Mouse (Mus musculus) stomach, embryonic 14.5 days (tissue): ENCODE data around the gene Rps19bp1. TPM values are rescaled to one million over a fixed set of nuclear protein-coding genes. Genes with fewer than 3 reads are reported as not detected.
A peak's percentile ranks its signal among the peaks of the same experiment; 100 is the strongest.

Experiments used
- ATAC-seq: fragments of 200-750 bp; cut with Nextera tagmentation; 2 replicates; pipeline ENCODE4 v1.8.0; 2017; ENCODE audit warnings: low read depth, moderate TSS enrichment; ENCODE audit not compliant: insufficient number of reproducible peaks, insufficient read depth, low FRiP score
- H3K27ac ChIP-seq: fragments of 300-500 bp; sonication (generic); 2 replicates; pipeline ENCODE4 v1.5.1; 2014; ENCODE audit warnings: mild to moderate bottlenecking, low read length, moderate library complexity, mixed read lengths
- H3K27me3 ChIP-seq: fragments of 300-500 bp; sonication (generic); 2 replicates; pipeline ENCODE4 v1.6.1; 2014; ENCODE audit warnings: low read length, control low read depth, mixed read lengths; ENCODE audit not compliant: control insufficient read depth, insufficient read depth
- H3K36me3 ChIP-seq: fragments of 300-500 bp; sonication (generic); 2 replicates; pipeline ENCODE4 v1.6.1; 2014; ENCODE audit warnings: mild to moderate bottlenecking, control low read depth, low read length, moderate library complexity, mixed read lengths; ENCODE audit not compliant: control insufficient read depth, insufficient read depth
- H3K4me1 ChIP-seq: fragments of 300-500 bp; sonication (generic); 2 replicates; pipeline ENCODE4 v1.6.1; 2014; ENCODE audit warnings: low read length, control low read depth, mixed read lengths; ENCODE audit not compliant: control insufficient read depth, insufficient read depth
- H3K4me2 ChIP-seq: fragments of 300-500 bp; sonication (generic); replicated peaks from 2 replicates; pipeline ENCODE4 v1.6.1; 2014; ENCODE audit warnings: low read depth, low read length, control low read depth
- H3K4me3 ChIP-seq: fragments of 300-500 bp; sonication (generic); 2 replicates; pipeline ENCODE4 v1.5.1; 2014; ENCODE audit warnings: low read depth, low read length, control low read depth
- H3K9ac ChIP-seq: fragments of 300-500 bp; sonication (generic); replicated peaks from 2 replicates; pipeline ENCODE4 v1.6.1; 2014; ENCODE audit warnings: low read depth, mild to moderate bottlenecking, control low read depth, low read length, moderate library complexity, mixed read lengths
- H3K9me3 ChIP-seq: fragments of 300-500 bp; sonication (generic); 2 replicates; pipeline ENCODE4 v1.6.1; 2016; ENCODE audit warnings: low read depth, low read length, control low read depth; ENCODE audit not compliant: control insufficient read depth
- WGBS: fragments of 180-500 bp; shearing (Covaris S2); extraction: QIAGEN DNeasy Blood & Tissue Kit; methylation state at CpG from one replicate; pipeline ENCODE4 v1.1.7; 2014; 5-methylcytosine and 5-hydroxymethylcytosine counted together
- polyA plus RNA-seq: library from polyadenylated mRNA; unstranded; fragments of >200 nt; fragmentation: Nextera tagmentation; extraction: Ambion mirVana; gene quantifications from 2 replicates; pipeline ENCODE4 v1.2.1, GENCODE M21; 2014

Gene Rps19bp1
- polyA plus RNA-seq, 1 experiment from 2014 or later = 61.8 TPM

- Histone ChIP-seq H3K9me3 (no peaks in the 10 kb centered on the region), H3K4me3 (peak overlapping the region; percentile 100), H3K9ac (peak overlapping the region; percentile 50), H3K4me1 (peaks cover 31% of the 10 kb centered on the region), H3K4me2 (peak overlapping the region; percentile 79), H3K27me3 (no peaks in the 10 kb centered on the region), H3K27ac (peak overlapping the region; percentile 99), H3K36me3 (peaks cover 44% of the 10 kb centered on the region)
- no peak for ATAC-seq
- WGBS = 37% methylated on average over 6 of the region's 6 CpGs
Measured at GRCm38 (mm10) chr15:80254207-80254606, 9.9 kb downstream of the Rps19bp1 start.

- 34% methylated on average over 2 of the region's 2 CpGs for WGBS
- Histone ChIP-seq H3K27me3 (no peaks in the 10 kb centered on the region), H3K27ac (peak overlapping the region; percentile 99), H3K4me2 (peak overlapping the region; percentile 1; the same call in 1 of the 2 replicates), H3K9ac (no peak overlapping the region), H3K36me3 (peaks cover 51% of the 10 kb centered on the region), H3K9me3 (no peaks in the 10 kb centered on the region), H3K4me3 (no peak overlapping the region), H3K4me1 (peaks cover 29% of the 10 kb centered on the region)
- ATAC-seq = no peak
Measured at GRCm38 (mm10) chr15:80253530-80253929, 10.6 kb downstream of the Rps19bp1 start.

- 87% methylated on average over 6 of the region's 6 CpGs for WGBS
- Histone ChIP-seq H3K36me3 (peaks cover 60% of the 10 kb centered on the region), H3K9ac (no peak overlapping the region)
Measured at GRCm38 (mm10) chr15:80250586-80250985, 13.5 kb downstream of the Rps19bp1 start.

GRCm38 (mm10) chr15:80249672-80250071 is 14.4 kb downstream of the Rps19bp1 start:
- Histone ChIP-seq H3K27ac (no peak overlapping the region), H3K9me3 (no peaks in the 10 kb centered on the region), H3K4me3 (no peak overlapping the region), H3K36me3 (peaks cover 65% of the 10 kb centered on the region), H3K27me3 (no peaks in the 10 kb centered on the region), H3K4me2 (no peak overlapping the region), H3K4me1 (peaks cover 19% of the 10 kb centered on the region; the same call in 1 of the 2 replicates), H3K9ac (no peak overlapping the region)
- no peak for ATAC-seq
- 96% methylated on average over 10 of the region's 10 CpGs for WGBS

More at GRCm38 (mm10) chr15:80250586-80250985, 13.5 kb downstream of the Rps19bp1 start:
- ATAC-seq = no peak
- no peak overlapping the region for H3K4me2 ChIP-seq
- no peak overlapping the region for H3K4me3 ChIP-seq
- H3K27me3 ChIP-seq = no peaks in the 10 kb centered on the region
- peaks cover 19% of the 10 kb centered on the region; the same call in 1 of the 2 replicates for H3K4me1 ChIP-seq
- H3K27ac ChIP-seq = no peak overlapping the region
- H3K9me3 ChIP-seq = no peaks in the 10 kb centered on the region

GRCm38 (mm10) chr15:80248596-80248995 is 15.5 kb downstream of the Rps19bp1 start:
- Histone ChIP-seq H3K36me3 (peaks cover 75% of the 10 kb centered on the region), H3K9ac (no peak overlapping the region), H3K4me3 (no peak overlapping the region), H3K4me2 (no peak overlapping the region), H3K4me1 (peaks cover 11% of the 10 kb centered on the region; the same call in 1 of the 2 replicates), H3K27ac (no peak overlapping the region), H3K9me3 (no peaks in the 10 kb centered on the region), H3K27me3 (no peaks in the 10 kb centered on the region)
- WGBS = 95% methylated on average over 1 of the region's 1 CpGs
- ATAC-seq = no peak

- peaks cover 79% of the 10 kb centered on the region for H3K36me3 ChIP-seq
- peaks cover 8% of the 10 kb centered on the region; the same call in 1 of the 2 replicates for H3K4me1 ChIP-seq
- H3K4me3 ChIP-seq = no peak overlapping the region
- H3K4me2 ChIP-seq = no peak overlapping the region
- WGBS = 93% methylated on average over 12 of the region's 12 CpGs
- no peaks in the 10 kb centered on the region for H3K27me3 ChIP-seq
- no peaks in the 10 kb centered on the region for H3K9me3 ChIP-seq
- H3K27ac ChIP-seq = no peak overlapping the region
- no peak for ATAC-seq
- H3K9ac ChIP-seq = no peak overlapping the region
Measured at GRCm38 (mm10) chr15:80248135-80248534, 16.0 kb downstream of the Rps19bp1 start.

GRCm38 (mm10) chr15:80235535-80235934 is 28.6 kb downstream of the Rps19bp1 start, which contains the start of gene AC140267.1:
AC140267.1 (plus strand) TSS chr15:80235835.
- no peak within 1 kb of the TSS for H3K27ac ChIP-seq

GRCm38 (mm10) chr15:80233733-80234509 is 30.2 kb downstream of the Rps19bp1 start, which contains the start of gene Mief1:
Mief1 (plus strand) TSS chr15:80234018.
- peaks cover 7% of the 10 kb centered on the region; the same call in 1 of the 2 replicates for H3K4me1 ChIP-seq
- peak within 1 kb of the TSS; percentile 83 for H3K27ac ChIP-seq
- ATAC-seq = peak; percentile 98
- WGBS = under 1% methylated on average over 65 of the region's 67 CpGs
- no peaks in the 10 kb centered on the region for H3K27me3 ChIP-seq
- peak within 1 kb of the TSS; percentile 87 for H3K4me3 ChIP-seq
- H3K4me2 ChIP-seq = peak within 1 kb of the TSS; percentile 76
- peaks cover 32% of the 10 kb centered on the region for H3K36me3 ChIP-seq
- peak within 1 kb of the TSS; percentile 84 for H3K9ac ChIP-seq
- H3K9me3 ChIP-seq = no peaks in the 10 kb centered on the region

More at GRCm38 (mm10) chr15:80235535-80235934, 28.6 kb downstream of the Rps19bp1 start, which contains the start of gene AC140267.1:
- Histone ChIP-seq H3K9ac (peak within 1 kb of the TSS; percentile 84; the same call in 1 of the 2 replicates), H3K27me3 (no peaks in the 10 kb centered on the region), H3K4me3 (peak within 1 kb of the TSS; percentile 87), H3K4me2 (peak within 1 kb of the TSS; percentile 76), H3K4me1 (peaks cover 7% of the 10 kb centered on the region; the same call in 1 of the 2 replicates), H3K36me3 (peaks cover 34% of the 10 kb centered on the region), H3K9me3 (no peaks in the 10 kb centered on the region)
- 94% methylated on average over 9 of the region's 9 CpGs for WGBS
- no peak for ATAC-seq
